In genomic region chr2:132061884-132062283, GRCm38 (mm10) we compare ENCODE assay signal across 19 mouse cellular contexts.
"Had no signal": no experiment of that assay in that cellular context is flagged by ENCODE, and none has a peak within 500 bp of the region (broad histone marks: within the 10 kb centered on the region; RNA-seq: fewer than 3 reads in every experiment).

No protein-coding gene starts in this region.

- H3K27ac ChIP-seq: liver, embryonic 12.5 days; liver, embryonic 14.5 days; macrophage; midbrain, embryonic 13.5 days; midbrain, embryonic 15.5 days; neural tube, embryonic 12.5 days; stomach, embryonic 15.5 days; stomach, postnatal 0 days had no signal

- DNase-seq: lung, embryonic 14.5 days; retina, postnatal 1 day; right cerebral cortex, adult 18-20 months; right cerebral cortex, postnatal 25 days; right cerebral cortex, postnatal 4 days; spleen, adult 18-20 months; thymus, adult 2 months; thymus, postnatal 25 days; thymus, postnatal 4 days had no signal

- ATAC-seq: liver, embryonic 12.5 days; midbrain, embryonic 13.5 days; midbrain, embryonic 15.5 days had no signal

- H3K9me3 ChIP-seq: liver, embryonic 12.5 days; megakaryocyte, embryonic 14.5 days; midbrain, embryonic 13.5 days; midbrain, embryonic 15.5 days; neural tube, embryonic 12.5 days; stomach, embryonic 15.5 days had no signal

- H3K27me3 ChIP-seq: liver, embryonic 12.5 days; megakaryocyte, embryonic 14.5 days; midbrain, embryonic 13.5 days; midbrain, embryonic 15.5 days; neural tube, embryonic 12.5 days; stomach, embryonic 15.5 days had no signal

- H3K9ac ChIP-seq: liver, embryonic 12.5 days; liver, embryonic 14.5 days; lung, embryonic 14.5 days; midbrain, embryonic 13.5 days; midbrain, embryonic 15.5 days; neural tube, embryonic 12.5 days; stomach, embryonic 15.5 days had no signal

- H3K4me1 ChIP-seq: liver, embryonic 12.5 days; midbrain, embryonic 13.5 days; midbrain, embryonic 15.5 days; neural tube, embryonic 12.5 days; stomach, embryonic 15.5 days had no signal

- H3K4me3 ChIP-seq: liver, embryonic 12.5 days; megakaryocyte, embryonic 14.5 days; midbrain, embryonic 13.5 days; midbrain, embryonic 15.5 days; neural tube, embryonic 12.5 days; stomach, embryonic 15.5 days had no signal

- H3K4me2 ChIP-seq: liver, embryonic 12.5 days; lung, embryonic 14.5 days; midbrain, embryonic 11.5 days; midbrain, embryonic 13.5 days; midbrain, embryonic 15.5 days; neural tube, embryonic 12.5 days; stomach, embryonic 15.5 days had no signal
